In the genomic region with DNA sequence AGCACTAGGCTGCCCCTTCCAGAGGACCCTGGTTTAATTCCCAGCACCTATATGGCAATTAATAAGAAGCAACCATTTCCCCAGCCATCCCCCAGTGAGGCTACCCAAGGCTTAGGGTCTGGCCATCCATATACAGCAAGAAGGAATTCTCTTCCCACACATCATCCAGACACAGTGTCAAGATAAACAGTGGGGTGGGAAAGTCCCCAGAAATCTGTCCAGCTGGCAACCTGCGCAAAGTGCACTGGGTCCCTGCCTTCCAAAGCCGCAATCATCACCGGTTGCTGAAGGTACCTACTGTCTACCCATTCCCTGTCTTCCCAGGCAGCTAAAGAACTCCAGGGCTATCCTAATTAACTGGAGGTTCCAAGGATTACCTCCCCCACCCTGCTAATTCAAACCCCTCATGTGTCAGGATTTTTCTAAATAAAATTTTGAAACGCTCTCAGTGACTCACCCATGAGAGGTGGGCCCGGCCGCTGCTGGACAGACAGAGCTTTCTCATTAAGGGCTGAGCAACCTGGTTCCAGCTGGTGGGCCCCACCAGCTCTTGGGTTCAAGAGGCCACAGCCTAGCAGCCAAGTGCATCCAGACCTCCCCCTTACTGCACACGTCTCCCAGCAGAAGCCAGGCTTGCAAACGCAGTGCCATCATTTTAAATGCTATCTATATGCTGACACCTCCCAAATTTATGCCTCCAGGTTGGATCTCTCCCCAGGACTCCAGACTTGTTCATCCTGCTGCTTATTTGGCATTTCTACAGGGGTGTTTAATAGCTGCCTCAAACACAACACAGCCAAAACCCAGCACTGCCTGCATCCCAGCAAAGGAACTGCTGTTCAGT, we compare ENCODE assay signal across 9 mouse cellular contexts. TPM values are rescaled to one million over a fixed set of nuclear protein-coding genes. Genes with fewer than 3 reads are reported as not detected.
A peak's percentile ranks its signal among the peaks of the same experiment; 100 is the strongest.
DNase-seq lines count a peak whose midpoint lies in the region; ATAC-seq and TF ChIP-seq lines count a peak whose summit lies in the region.
"Had no signal": no experiment of that assay in that cellular context is flagged by ENCODE, and none has a peak within 500 bp of the region (broad histone marks: within the 10 kb centered on the region; RNA-seq: fewer than 3 reads in every experiment).

No protein-coding gene starts in this region.

- no peaks in the 10 kb centered on the region for H3K79me2 ChIP-seq in heart, adult 2 months (replicated peaks; ENCODE audit: control insufficient read depth, insufficient read depth, low read length)

- peaks cover 16% of the 10 kb centered on the region for H3K36me3 ChIP-seq in heart, adult 2 months (ENCODE audit: control insufficient read depth, insufficient read depth, low read length)
- H3K36me3 ChIP-seq in embryonic facial prominence, embryonic 10.5 days (replicated peaks) = peaks cover 70% of the 10 kb centered on the region
- peaks cover 23% of the 10 kb centered on the region for H3K36me3 ChIP-seq in limb, embryonic 15.5 days

- TF ChIP-seq EP300 in heart, adult 2 months (IDR thresholded peaks at IDR 0.05; ENCODE audit: insufficient read depth, low read depth, low read length) = no peak

- WGBS in heart, adult 2 months = 46% methylated on average over 8 of the region's 8 CpGs
- 65% methylated on average over 8 of the region's 8 CpGs for WGBS in embryonic facial prominence, embryonic 10.5 days
- WGBS in limb, embryonic 15.5 days = 48% methylated on average over 8 of the region's 8 CpGs

- peak overlapping the region; percentile 74 for H3K27ac ChIP-seq in heart, adult 2 months
- 0 out of 2 replicates have a peak overlapping the region, but pooled peaks have one; percentile 21 for H3K27ac ChIP-seq in embryonic facial prominence, embryonic 10.5 days (replicated peaks)
- peak overlapping the region; percentile 40; the same call in 1 of the 2 replicates for H3K27ac ChIP-seq in limb, embryonic 15.5 days

- TF ChIP-seq POLR2A in heart, adult 2 months (IDR thresholded peaks at IDR 0.05; ENCODE audit: insufficient read depth, low read depth, low read length) = no peak

- H3K4me3 ChIP-seq in heart, adult 2 months = no peak overlapping the region
- H3K4me3 ChIP-seq in embryonic facial prominence, embryonic 10.5 days = no peak overlapping the region
- no peak overlapping the region for H3K4me3 ChIP-seq in limb, embryonic 15.5 days

- no peaks in the 10 kb centered on the region for H3K9me3 ChIP-seq in embryonic facial prominence, embryonic 10.5 days
- H3K9me3 ChIP-seq in limb, embryonic 15.5 days = no peaks in the 10 kb centered on the region

- H3K9ac ChIP-seq in heart, adult 2 months (ENCODE audit: low read depth, low read length) = no peak overlapping the region
- no peak overlapping the region for H3K9ac ChIP-seq in limb, embryonic 15.5 days

- ATAC-seq in limb, embryonic 15.5 days (ENCODE audit: insufficient number of reproducible peaks, low FRiP score, low TSS enrichment, low read depth) = no peak

- no peak for TF ChIP-seq CTCF in heart, adult 2 months (IDR thresholded peaks at IDR 0.05)

- intact Hi-C loops in heart, adult 2 months (cut with DNase I) = no loop called here
- intact Hi-C loops in heart, postnatal 25 days (cut with DNase I) = no loop called here

- peak; percentile 47 to 60 for DNase-seq in heart, adult 2 months
- no peak for DNase-seq in heart, postnatal 25 days (ENCODE audit: low spot score)
- peak; percentile 65 for DNase-seq in 3T3-L1 (ENCODE audit: low read depth, low spot score)
- peak; percentile 39 for DNase-seq in embryonic facial prominence, embryonic 10.5 days (ENCODE audit: low spot score)
- DNase-seq in retina, embryonic 14.5 days (ENCODE audit: low spot score) = no peak
- no peak for DNase-seq in embryo, embryonic 11 days
- no peak for DNase-seq in left cerebral cortex, adult 8-10 months (ENCODE audit: low spot score in 2 of 2)
- DNase-seq: thymus, postnatal 25 days had no signal

- no peaks in the 10 kb centered on the region for H3K27me3 ChIP-seq in heart, adult 2 months (ENCODE audit: control insufficient read depth, insufficient read depth, low read length)
- no peaks in the 10 kb centered on the region for H3K27me3 ChIP-seq in embryonic facial prominence, embryonic 10.5 days (replicated peaks; ENCODE audit: low read depth, poor library complexity, severe bottlenecking)
- H3K27me3 ChIP-seq in limb, embryonic 15.5 days = no peaks in the 10 kb centered on the region

- peaks cover 39% of the 10 kb centered on the region for H3K4me1 ChIP-seq in heart, adult 2 months (ENCODE audit: control insufficient read depth, insufficient read depth, low read length)
- peaks cover 62% of the 10 kb centered on the region for H3K4me1 ChIP-seq in embryonic facial prominence, embryonic 10.5 days
- H3K4me1 ChIP-seq in limb, embryonic 15.5 days = peaks cover 53% of the 10 kb centered on the region

- no peak overlapping the region for H3K4me2 ChIP-seq in limb, embryonic 15.5 days

RNA-seq across cellular contexts. Expression of a gene that starts 14.6 kb away (rescaled TPM):
- total RNA-seq in heart, adult 2 months (2021) = 10 to 100 TPM; 21.9 to 25.4 TPM
- polyA plus RNA-seq in heart, adult 2 months (2012; rRNA removed) = 17.5 and 19.4 TPM in 2 replicates
- total RNA-seq in heart, postnatal 25 days (2021) = 10 to 100 TPM; 17.0 to 18.5 TPM
- polyA plus RNA-seq in embryonic facial prominence, embryonic 10.5 days (2016; fragmentation: Nextera tagmentation; extraction: Ambion mirVana) = 10.2 and 11.7 TPM in 2 replicates
- 7.3 and 9.9 TPM in 2 replicates for polyA plus RNA-seq in limb, embryonic 15.5 days (2015; fragmentation: Nextera tagmentation; extraction: Ambion mirVana)
- total RNA-seq in left cerebral cortex, adult 8-10 months (2022) = 100 to 1,000 TPM; 182 to 205 (median 192) TPM

RNA-seq across cellular contexts. Expression of a gene that starts 40.9 kb away (rescaled TPM):
- 10 to 100 TPM; 14.6 to 16.0 TPM for total RNA-seq in heart, adult 2 months (2021)
- 8.9 and 24.1 TPM in 2 replicates for polyA plus RNA-seq in heart, adult 2 months (2012; rRNA removed)
- total RNA-seq in heart, postnatal 25 days (2021) = 10 to 100 TPM; 17.4 TPM
- 13.2 and 13.5 TPM in 2 replicates for polyA plus RNA-seq in embryonic facial prominence, embryonic 10.5 days (2016; fragmentation: Nextera tagmentation; extraction: Ambion mirVana)
- polyA plus RNA-seq in limb, embryonic 15.5 days (2015; fragmentation: Nextera tagmentation; extraction: Ambion mirVana) = 13.7 and 16.5 TPM in 2 replicates
- 10 to 100 TPM; 40.9 to 51.7 (median 42.4) TPM for total RNA-seq in left cerebral cortex, adult 8-10 months (2022)

Comparison
In these comparisons a context has a peak if more than half of its experiments do, and no peak if none do; other contexts are left out.
1. DNase-seq: peak in heart, adult 2 months (2 of 2), 3T3-L1 (single experiment) and embryonic facial prominence, embryonic 10.5 days (single experiment); none in heart, postnatal 25 days (single experiment), retina, embryonic 14.5 days (single experiment), embryo, embryonic 11 days (single experiment) and left cerebral cortex, adult 8-10 months (0 of 2).
2. H3K27ac ChIP-seq: peak in every context shown above with its lines; median percentile 74 in heart, adult 2 months; 40 in limb, embryonic 15.5 days; 21 in embryonic facial prominence, embryonic 10.5 days.
3. RNA of a gene that starts 14.6 kb away (total RNA-seq): 182 to 205 TPM in left cerebral cortex, adult 8-10 months; 21.9 to 25.4 TPM in heart, adult 2 months and 17.0 to 18.5 TPM in heart, postnatal 25 days; every median in the first group is over 4 times any median in the second.